Mouse (Mus musculus): ENCODE data around the gene Olfr1318.

The Olfr1318 gene

DNA sequence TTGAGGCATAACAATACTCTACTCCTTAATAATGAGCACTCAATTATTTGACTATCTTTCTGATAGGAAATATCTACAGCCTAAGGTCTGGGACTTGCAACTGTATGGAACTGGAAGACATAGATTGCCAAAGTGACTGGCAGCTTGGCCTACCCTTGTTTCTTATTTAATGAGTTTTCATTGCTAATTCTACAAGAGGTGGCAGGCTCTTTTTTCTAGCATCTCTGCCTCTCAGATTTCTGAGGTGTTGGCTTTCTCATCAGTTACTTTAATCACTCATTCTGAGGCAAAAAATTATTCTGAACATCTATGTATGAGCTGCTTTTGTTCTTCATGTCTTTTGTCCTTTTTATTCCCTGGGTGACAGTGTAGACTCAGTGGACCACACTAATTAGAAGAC is at the start of gene Olfr1318:
TSS of gene Olfr1318 (plus strand) at position 301 of the 400 bp plus-strand sequence.
- no peak for DNase-seq (ENCODE audit: low spot score in 2 of 2)

DNA sequence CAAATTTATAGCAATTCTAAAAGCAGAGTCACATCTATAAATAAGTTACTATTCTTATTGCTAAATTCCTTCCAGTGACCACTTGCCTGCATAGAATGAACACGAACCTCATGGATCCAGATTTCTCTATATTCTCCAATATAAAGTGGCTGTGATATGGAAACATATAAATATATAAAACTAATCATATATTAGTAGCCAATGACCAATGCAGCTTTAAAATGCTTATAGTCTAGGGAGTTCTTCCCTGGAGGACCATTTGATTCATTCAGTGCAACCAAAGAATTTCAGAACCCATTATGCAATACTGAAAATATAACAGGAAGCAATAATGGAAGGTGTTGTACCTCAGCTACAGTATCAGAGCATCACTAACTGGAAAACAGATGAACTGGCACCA is 38.7 kb upstream of the Olfr1318 start, which contains the start of gene Olfr1315-ps1:
TSS of gene Olfr1315-ps1 (minus strand) at position 101 of the 400 bp plus-strand sequence.
- no peak for DNase-seq (ENCODE audit: low spot score in 2 of 2)

DNA sequence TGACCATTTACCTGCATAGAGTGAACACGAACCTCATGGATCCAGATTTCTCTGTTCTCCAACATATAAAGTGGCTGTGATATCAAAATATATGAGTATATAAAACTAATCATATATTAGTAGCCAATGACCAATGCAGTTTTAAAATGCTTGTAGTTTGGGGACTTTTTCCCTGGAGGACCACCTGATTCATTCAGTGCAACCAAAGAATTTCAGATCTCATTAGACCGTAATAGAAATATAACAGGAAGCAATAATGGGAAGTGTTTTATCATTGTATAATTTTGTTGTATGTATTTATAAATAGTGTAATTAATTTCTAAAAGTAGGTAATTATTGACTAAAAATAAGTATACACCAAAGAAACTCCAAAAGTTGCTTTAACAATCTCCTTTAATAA is 19.1 kb upstream of the Olfr1318 start, which contains the start of gene Olfr1316:
TSS of gene Olfr1316 (minus strand) at position 101 of the 400 bp plus-strand sequence.
- no peak for DNase-seq (ENCODE audit: low spot score in 2 of 2)

DNA sequence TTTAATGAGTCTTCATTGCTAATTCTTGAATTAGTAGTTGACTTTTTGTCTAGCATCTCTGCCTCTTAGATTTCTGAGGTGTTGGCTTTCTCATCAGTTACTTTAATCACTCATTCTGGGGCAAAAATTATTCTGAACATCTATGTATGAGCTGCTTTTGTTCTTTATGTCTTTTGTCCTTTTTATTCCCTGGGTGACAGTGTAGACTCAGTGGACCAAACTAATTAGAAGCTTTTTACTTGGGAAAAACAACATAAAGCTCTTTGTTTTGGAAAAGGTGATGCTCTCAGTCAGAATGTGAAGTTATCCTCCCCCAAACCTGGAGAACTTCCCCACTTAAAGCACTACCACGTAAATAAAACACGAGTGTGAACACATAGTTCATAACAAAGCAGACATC is 14.0 kb upstream of the Olfr1318 start, which contains the start of gene Olfr1317:
TSS of gene Olfr1317 (plus strand) at position 301 of the 400 bp plus-strand sequence.
- no peak for DNase-seq (ENCODE audit: low spot score in 2 of 2)

DNA sequence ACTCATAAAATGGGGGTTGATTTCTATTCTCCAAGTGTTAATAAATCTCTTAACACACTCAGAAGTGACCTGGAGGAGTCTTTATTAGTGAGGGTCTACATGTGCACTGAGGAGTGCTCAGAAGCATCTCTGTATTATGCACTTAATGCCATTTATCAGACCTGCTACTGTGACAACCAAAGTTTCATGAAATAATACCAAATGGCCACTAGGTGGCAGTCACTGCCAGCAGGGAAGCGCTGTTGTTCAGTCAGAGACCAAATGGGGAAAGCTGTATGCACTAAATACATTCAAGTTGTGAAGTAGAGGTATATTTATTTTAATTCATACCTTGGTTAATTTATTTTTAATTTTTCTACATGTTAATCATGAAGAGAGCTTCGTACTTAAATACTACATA is 42.9 kb downstream of the Olfr1318 start:
- DNase-seq (ENCODE audit: low spot score in 2 of 2) = peak in 1 of 2 experiments; percentile 18

DNA sequence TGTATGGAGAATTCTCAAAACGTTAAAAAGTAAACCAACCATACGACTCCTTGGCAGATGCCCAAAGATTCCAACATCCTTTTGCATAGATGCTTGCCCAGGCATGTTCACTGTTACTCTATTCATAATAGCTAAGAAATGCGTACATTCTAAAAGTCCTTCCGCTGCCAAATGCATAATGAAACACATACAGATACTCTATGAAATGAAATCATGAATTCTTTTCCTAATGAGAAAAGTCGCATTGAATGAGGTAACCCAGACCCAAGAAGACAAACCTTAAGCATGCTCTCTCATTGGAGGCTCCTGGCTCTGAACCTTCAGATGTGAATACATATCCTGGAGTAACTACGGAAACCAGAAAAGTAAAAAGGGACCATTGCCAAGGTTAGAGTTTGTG is 49.1 kb downstream of the Olfr1318 start:
- no peak for DNase-seq (ENCODE audit: low spot score in 2 of 2)
